Mouse (Mus musculus) limb, embryonic 10.5 days (tissue): ENCODE data around the gene Dydc2. TPM values are rescaled to one million over a fixed set of nuclear protein-coding genes. Genes with fewer than 3 reads are reported as not detected.

ENCODE experiments used
- DNase-seq: peaks from one replicate; pipeline ENCODE4 v3.0.0-alpha.2; 2017; ENCODE audit warnings: low spot score
- H3K27ac ChIP-seq: fragments of 300-500 bp; sonication (generic); 2 replicates; pipeline ENCODE4 v1.5.1; 2016; ENCODE audit warnings: mild to moderate bottlenecking
- H3K27me3 ChIP-seq: fragments of 300-500 bp; sonication (generic); 2 replicates; pipeline ENCODE4 v1.6.1; 2016; ENCODE audit warnings: low read depth, mild to moderate bottlenecking; ENCODE audit not compliant: poor library complexity, severe bottlenecking
- H3K36me3 ChIP-seq: fragments of 300-500 bp; sonication (generic); 2 replicates; pipeline ENCODE4 v1.6.1; 2016; ENCODE audit warnings: mild to moderate bottlenecking, moderate library complexity
- H3K4me1 ChIP-seq: fragments of 300-500 bp; sonication (generic); 2 replicates; pipeline ENCODE4 v1.6.1; 2016
- H3K4me3 ChIP-seq: fragments of 300-500 bp; sonication (generic); 2 replicates; pipeline ENCODE4 v1.5.1; 2016; ENCODE audit warnings: mild to moderate bottlenecking, moderate library complexity
- H3K9me3 ChIP-seq: fragments of 300-500 bp; sonication (generic); replicated peaks from 2 replicates; pipeline ENCODE4 v1.6.1; 2016; ENCODE audit warnings: mild to moderate bottlenecking
- WGBS: fragments of 180-500 bp; shearing (Covaris S2); methylation state at CpG from one replicate; pipeline ENCODE4 v1.1.7; 2016; 5-methylcytosine and 5-hydroxymethylcytosine counted together
- polyA plus RNA-seq: library from polyadenylated mRNA; unstranded; fragments of >200 nt; fragmentation: Nextera tagmentation; extraction: Ambion mirVana; gene quantifications from 2 replicates; pipeline ENCODE4 v1.2.1, GENCODE M21; 2016

Dydc2 gene
- polyA plus RNA-seq, result not detected in 2 replicates

DNA sequence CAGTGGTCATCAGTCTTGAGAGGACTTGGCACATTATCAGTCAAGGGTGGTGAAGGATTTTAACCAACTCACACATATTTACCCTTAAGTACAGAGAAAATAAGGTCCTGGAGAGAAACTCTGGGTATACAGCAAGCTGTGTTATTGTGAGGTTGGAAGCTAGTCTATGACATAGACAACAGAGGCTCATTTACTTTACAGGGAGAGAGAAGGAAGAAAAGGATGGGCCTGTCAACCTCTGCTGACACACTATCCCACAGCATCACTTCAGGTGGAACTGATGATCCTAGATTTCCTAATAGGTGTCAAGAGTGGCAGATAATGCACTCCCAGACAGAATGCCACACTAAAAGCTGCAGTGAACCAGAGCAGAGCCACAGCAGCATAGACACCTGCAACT, at the start of gene Dydc2:
Dydc2 (minus strand) TSS at position 101 of the 400 bp plus-strand sequence.
- no peak within 1 kb of the TSS for H3K4me3 ChIP-seq
- no peaks in the 10 kb centered on the region for H3K36me3 ChIP-seq
- no peaks in the 10 kb centered on the region for H3K9me3 ChIP-seq
- H3K27me3 ChIP-seq, result peaks cover 7% of the 10 kb centered on the region; the same call in 1 of the 2 replicates
- no peak for DNase-seq
- peaks cover 7% of the 10 kb centered on the region for H3K4me1 ChIP-seq
- H3K27ac ChIP-seq, result no peak within 1 kb of the TSS

DNA sequence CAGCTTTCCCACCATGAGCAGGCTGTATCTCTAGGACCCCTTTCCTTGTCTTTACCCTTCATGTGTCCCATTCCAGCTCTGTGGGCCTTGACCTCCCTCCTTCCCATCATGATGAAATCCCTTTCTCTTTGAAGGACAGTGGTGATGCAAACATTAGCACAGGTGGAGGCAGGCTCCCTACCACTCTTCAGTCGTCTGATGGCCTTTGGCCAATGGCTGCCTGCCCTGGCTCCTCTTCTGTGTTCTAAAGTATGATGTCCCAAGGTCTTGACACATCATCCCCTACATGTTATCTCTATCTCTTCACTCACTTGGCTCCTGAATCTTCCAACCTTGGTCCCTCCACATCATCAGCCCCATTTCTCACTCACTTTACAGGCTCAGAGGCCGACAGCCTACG, 47.3 kb upstream of the Dydc2 start:
- Histone ChIP-seq H3K27ac (no peak overlapping the region), H3K27me3 (no peaks in the 10 kb centered on the region), H3K36me3 (no peaks in the 10 kb centered on the region), H3K9me3 (no peaks in the 10 kb centered on the region), H3K4me1 (no peaks in the 10 kb centered on the region), H3K4me3 (no peak overlapping the region)
- whole genome bisulfite sequencing, result 86% methylated on average over 3 of the region's 3 CpGs
- no peak for DNase-seq

DNA sequence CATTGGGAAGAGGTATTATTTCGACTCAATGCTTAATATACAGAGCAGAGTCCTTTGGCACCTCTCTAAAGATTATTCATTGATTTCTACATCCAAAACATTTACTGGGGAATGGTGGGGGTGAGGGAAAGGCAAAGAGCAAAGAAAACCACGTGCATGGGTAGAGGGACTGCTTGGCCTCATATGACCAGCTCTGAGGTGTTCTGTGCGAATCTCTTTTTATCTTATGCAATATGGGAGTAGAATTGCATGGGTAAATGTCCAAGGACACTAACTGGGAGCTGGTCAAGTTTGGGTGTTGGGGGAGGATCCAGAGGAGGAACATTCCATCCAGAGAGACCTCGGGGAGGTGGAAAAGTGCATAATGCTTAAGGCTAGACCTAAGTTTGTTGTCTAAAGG, 43.9 kb upstream of the Dydc2 start:
- WGBS, result 82% methylated on average over 4 of the region's 4 CpGs
- Histone ChIP-seq H3K9me3 (no peaks in the 10 kb centered on the region), H3K27ac (no peak overlapping the region), H3K27me3 (no peaks in the 10 kb centered on the region), H3K4me1 (no peaks in the 10 kb centered on the region), H3K36me3 (no peaks in the 10 kb centered on the region), H3K4me3 (no peak overlapping the region)
- DNase-seq, result no peak

DNA sequence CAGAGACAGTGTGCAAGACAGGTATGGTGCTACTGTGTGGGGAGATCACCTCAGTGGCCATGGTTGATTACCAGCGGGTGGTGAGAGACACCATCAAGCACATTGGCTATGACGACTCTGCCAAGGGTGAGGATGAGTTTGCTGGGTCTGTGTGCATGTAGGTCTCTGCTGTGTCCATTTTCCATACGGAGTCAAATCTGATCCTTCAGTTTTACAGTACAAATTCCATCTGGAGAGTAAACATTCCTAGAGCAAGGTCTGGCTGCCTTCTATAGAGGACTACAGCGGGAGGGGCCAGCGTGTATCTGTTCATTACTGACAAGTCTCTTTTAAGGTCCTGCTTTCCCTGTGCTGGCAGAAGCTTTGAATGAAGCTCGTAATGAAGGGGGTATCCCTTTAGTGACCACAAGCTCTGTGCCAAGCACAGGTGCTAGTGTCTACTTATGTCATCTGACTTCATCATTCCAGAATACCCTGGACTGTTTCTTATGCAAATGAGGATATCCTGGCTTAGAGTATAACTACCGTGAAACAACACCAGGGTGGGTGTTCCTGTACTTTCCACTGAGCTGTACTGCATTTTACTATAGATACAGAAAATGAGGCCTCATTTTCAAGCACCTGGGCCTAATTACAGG, 42.1 kb upstream of the Dydc2 start:
- 91% methylated on average over 7 of the region's 7 CpGs for WGBS
- no peak for DNase-seq
- Histone ChIP-seq H3K36me3 (no peaks in the 10 kb centered on the region), H3K9me3 (no peaks in the 10 kb centered on the region), H3K4me3 (no peak overlapping the region), H3K27me3 (no peaks in the 10 kb centered on the region), H3K4me1 (no peaks in the 10 kb centered on the region), H3K27ac (no peak overlapping the region)

DNA sequence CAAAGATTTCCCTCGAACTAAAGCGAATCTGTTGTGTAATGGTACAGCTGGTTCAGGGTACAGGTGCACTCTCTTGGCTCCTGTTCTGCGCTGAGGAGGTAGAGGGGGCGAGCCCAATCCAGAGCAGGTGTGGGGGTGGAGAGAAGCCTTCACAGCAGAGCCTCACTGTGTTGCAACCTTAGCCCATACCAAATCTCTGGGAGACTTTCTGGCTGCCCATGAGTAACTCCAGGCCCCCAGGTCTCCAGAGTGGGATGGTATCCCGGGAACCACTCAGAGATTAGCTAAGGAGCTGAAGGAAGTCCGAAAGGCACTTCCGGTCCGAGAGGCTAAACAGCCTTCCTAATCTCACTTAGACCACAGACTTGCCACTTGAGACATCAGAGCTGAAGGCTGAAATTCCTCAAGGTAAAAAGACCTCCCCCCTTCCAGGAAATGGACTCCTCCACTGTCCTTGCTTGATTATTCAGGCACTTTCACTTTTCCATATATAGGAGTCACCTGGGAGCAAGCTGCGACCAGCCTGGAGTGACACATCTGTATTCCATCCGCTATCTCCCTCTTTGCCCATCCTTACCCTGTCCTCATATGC, 35.9 kb upstream of the Dydc2 start, which contains the start of gene Mat1a:
Mat1a (plus strand) TSS at position 183 of the 592 bp plus-strand sequence.
- no peaks in the 10 kb centered on the region for H3K36me3 ChIP-seq
- no peak within 1 kb of the TSS for H3K4me3 ChIP-seq
- no peaks in the 10 kb centered on the region for H3K9me3 ChIP-seq
- no peak for DNase-seq
- WGBS, result 68% methylated on average over 10 of the region's 10 CpGs
- no peak within 1 kb of the TSS for H3K27ac ChIP-seq
- H3K27me3 ChIP-seq, result no peaks in the 10 kb centered on the region
- no peaks in the 10 kb centered on the region for H3K4me1 ChIP-seq

DNA sequence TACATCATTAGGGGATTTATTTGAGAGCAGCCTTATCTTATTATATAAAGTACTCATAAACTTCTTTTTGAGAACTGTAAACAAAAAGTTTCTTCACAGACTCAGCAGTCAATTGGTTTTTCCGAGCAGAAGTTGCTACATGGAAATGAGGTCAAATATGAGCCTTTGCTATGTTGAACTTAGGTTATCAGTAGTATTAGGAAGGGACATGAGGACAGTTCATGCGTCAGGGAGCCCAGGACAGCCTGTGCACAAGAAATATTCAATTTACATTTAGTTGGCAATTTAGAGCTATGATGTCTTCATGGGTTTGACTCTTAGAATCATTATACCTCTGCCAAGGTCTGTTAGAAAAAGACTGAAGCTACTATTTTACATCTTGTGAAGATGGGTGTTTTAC, 33.3 kb upstream of the Dydc2 start:
- DNase-seq, result no peak
- no peak overlapping the region for H3K27ac ChIP-seq
- H3K4me3 ChIP-seq, result no peak overlapping the region
- H3K27me3 ChIP-seq, result no peaks in the 10 kb centered on the region
- H3K36me3 ChIP-seq, result no peaks in the 10 kb centered on the region
- H3K4me1 ChIP-seq, result no peaks in the 10 kb centered on the region
- H3K9me3 ChIP-seq, result no peaks in the 10 kb centered on the region
- 87% methylated on average over 2 of the region's 2 CpGs for WGBS

DNA sequence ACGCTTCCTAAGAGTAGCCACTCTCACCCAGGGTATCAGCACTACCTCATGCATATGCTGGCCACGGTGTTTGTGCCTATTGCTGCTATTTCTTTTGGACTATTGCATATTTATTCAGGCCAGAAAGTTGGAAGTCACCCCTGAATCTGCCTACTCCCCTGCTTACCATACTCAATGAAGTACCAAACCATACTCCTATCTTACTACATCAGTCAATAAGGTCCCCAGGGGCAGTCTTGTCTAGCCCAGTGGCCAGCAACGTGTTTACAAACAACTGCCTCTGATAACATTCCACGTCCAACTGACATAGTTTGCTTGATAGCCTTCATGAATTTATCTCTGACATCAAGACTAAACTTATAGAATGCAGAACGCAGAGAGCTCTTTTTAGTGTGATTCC, 32.2 kb upstream of the Dydc2 start:
- H3K4me1 ChIP-seq, result no peaks in the 10 kb centered on the region
- no peaks in the 10 kb centered on the region for H3K9me3 ChIP-seq
- H3K27me3 ChIP-seq, result no peaks in the 10 kb centered on the region
- no peak overlapping the region for H3K27ac ChIP-seq
- DNase-seq, result no peak
- no peaks in the 10 kb centered on the region for H3K36me3 ChIP-seq
- WGBS, result 89% methylated on average over 5 of the region's 5 CpGs
- no peak overlapping the region for H3K4me3 ChIP-seq

DNA sequence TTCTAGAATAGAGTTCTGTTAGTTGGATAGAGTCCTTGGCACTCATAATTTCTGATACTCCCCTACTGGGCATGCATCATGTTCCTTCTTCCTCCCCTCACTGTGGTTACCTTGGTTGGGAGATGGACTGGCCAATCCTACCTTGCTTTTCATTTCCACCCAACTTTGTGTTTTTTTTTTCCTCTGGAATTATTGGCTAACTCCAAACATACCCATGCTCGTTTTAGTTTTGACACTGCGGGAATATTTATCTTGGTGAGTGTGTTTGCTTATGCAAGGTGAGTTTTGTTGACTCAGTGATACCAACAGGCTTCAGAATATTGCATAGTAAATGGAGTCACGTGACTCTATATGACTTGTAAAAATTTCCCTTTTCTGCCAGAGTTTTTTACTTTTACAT, 31.7 kb upstream of the Dydc2 start:
- DNase-seq, result no peak

DNA sequence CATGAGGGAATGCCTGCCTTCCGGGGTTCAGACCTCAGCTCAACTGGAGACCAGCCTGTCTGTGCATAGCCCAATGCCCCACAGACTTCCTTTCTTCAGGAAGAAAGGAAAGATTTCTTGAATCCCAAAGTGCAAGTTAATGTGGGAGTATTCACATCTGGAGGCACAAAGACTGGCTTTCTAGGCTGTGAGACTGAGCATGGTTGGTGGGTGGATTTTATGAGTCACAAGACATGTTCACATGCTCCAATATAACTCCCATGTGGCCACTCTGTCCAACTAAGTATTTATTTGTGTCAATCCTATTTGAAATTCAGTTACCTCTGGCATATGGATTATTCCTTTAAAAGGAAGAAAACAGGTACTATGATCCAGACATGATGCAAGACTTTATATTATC, 29.7 kb upstream of the Dydc2 start:
- H3K27me3 ChIP-seq, result no peaks in the 10 kb centered on the region
- WGBS, result 95% methylated on average over 1 of the region's 1 CpGs
- H3K36me3 ChIP-seq, result no peaks in the 10 kb centered on the region

More for the DNA sequence above, 31.7 kb upstream of the Dydc2 start:
- Histone ChIP-seq H3K36me3 (no peaks in the 10 kb centered on the region), H3K4me1 (no peaks in the 10 kb centered on the region), H3K27me3 (no peaks in the 10 kb centered on the region), H3K4me3 (no peak overlapping the region), H3K9me3 (no peaks in the 10 kb centered on the region), H3K27ac (no peak overlapping the region)
- 91% methylated on average over 3 of the region's 3 CpGs for WGBS

DNA sequence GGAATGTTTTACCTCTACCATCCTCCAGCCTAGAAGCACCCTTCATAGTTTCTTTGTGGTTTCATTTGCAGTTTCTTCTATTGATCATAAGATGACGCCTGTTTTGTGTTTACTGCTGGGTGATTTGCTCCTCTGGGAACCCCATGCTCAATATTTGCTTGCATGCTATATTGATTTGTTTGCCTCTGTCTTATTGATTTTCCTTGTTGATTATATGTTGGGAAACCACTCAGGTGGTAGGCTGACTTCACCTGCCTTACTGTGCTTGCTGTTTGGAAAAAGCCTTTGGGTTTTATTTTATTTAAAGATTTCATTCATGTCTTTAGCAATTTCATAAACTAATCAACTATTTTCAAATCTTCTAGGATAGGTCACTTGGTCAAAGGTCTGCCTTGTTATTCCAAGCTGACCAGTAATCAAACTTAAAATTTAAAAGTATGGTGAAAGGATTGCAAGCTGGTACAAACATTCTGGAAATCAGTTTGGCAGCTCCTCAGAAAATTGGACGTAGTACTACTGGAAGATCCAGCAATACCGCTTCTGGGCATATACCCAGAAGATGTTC, 27.4 kb upstream of the Dydc2 start:
- Histone ChIP-seq H3K4me1 (no peaks in the 10 kb centered on the region), H3K27me3 (no peaks in the 10 kb centered on the region), H3K4me3 (no peak overlapping the region), H3K36me3 (no peaks in the 10 kb centered on the region), H3K9me3 (no peaks in the 10 kb centered on the region), H3K27ac (no peak overlapping the region)
- WGBS, result 91% methylated on average over 3 of the region's 3 CpGs
- no peak for DNase-seq

More for the DNA sequence above, 29.7 kb upstream of the Dydc2 start:
- no peaks in the 10 kb centered on the region for H3K4me1 ChIP-seq
- no peaks in the 10 kb centered on the region for H3K9me3 ChIP-seq
- no peak overlapping the region for H3K4me3 ChIP-seq
- no peak overlapping the region for H3K27ac ChIP-seq
- no peak for DNase-seq

DNA sequence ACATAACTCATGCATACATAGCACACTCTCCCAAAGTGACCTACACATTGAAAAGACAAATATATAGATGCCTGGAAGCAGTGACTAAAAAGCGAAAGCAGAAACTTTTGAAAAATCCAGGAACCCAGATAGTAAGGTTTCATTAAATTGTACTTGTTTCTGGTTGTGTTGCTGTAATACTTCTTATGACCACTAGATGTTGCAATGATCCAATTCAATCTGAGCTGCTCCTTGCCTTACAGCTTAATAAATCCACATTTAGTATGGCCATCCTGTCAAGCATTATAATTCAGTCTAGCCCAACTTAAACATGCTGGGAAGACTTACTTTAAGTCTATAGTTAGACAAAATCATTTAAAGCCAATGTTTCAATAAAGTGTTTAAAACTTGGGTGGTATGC, 25.1 kb upstream of the Dydc2 start:
- DNase-seq, result no peak
- H3K27ac ChIP-seq, result no peak overlapping the region
- no peaks in the 10 kb centered on the region for H3K36me3 ChIP-seq
- H3K4me3 ChIP-seq, result no peak overlapping the region
- 78% methylated on average over 1 of the region's 1 CpGs for WGBS
- no peaks in the 10 kb centered on the region for H3K27me3 ChIP-seq
- no peaks in the 10 kb centered on the region for H3K9me3 ChIP-seq
- H3K4me1 ChIP-seq, result no peaks in the 10 kb centered on the region

DNA sequence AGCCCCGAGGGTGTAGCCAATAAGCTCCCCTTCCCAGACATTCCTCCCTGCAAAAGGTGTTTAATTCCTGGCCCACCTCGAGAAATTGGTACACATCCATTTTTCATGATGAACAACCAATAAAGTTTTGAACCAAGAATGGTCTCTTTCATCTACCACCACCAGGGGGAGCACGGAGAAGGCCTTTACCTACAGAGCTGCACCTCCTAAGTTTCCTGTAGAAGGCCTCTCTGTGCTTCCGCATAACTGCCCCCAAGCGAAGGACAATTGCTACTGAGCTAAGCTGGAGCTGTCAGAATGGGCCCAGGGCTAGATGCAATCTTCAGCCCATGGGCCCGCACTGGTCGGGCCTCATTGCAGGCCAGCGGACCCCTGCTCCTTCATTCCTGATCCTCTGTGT, 21.8 kb upstream of the Dydc2 start:
- Histone ChIP-seq H3K4me3 (no peak overlapping the region), H3K9me3 (no peaks in the 10 kb centered on the region), H3K27ac (no peak overlapping the region), H3K27me3 (no peaks in the 10 kb centered on the region), H3K36me3 (no peaks in the 10 kb centered on the region), H3K4me1 (no peaks in the 10 kb centered on the region)
- DNase-seq, result peak; percentile 32
- WGBS, result 52% methylated on average over 8 of the region's 8 CpGs

DNA sequence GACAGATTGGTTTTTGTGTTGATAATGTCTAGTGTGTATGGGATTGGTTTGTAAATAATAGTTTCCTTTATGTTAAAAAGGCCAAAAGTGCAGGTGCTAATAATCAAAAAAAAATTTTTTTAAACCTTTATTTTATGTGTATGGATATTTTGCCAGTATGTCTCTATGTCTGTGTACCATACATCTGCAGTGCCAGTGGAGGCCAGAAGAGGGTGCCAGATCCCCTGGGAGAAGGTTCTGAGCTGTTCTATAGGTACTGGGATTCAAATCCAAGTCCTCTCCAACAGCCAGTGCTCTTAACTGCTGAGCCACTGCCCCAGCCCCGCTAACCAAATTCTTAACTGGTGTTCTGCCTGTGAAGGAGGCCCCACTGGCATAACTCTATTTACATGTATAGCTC, 18.5 kb upstream of the Dydc2 start:
- no peak overlapping the region for H3K27ac ChIP-seq
- no peaks in the 10 kb centered on the region for H3K4me1 ChIP-seq
- DNase-seq, result no peak
- H3K4me3 ChIP-seq, result no peak overlapping the region
- 69% methylated on average over 1 of the region's 1 CpGs for WGBS
- no peaks in the 10 kb centered on the region for H3K27me3 ChIP-seq
- H3K36me3 ChIP-seq, result no peaks in the 10 kb centered on the region
- no peaks in the 10 kb centered on the region for H3K9me3 ChIP-seq
